Mouse (Mus musculus) right cerebral cortex, postnatal 10 days (tissue): ENCODE measurements around the gene St3gal2.
A peak's percentile ranks its signal among the peaks of the same experiment; 100 is the strongest.
"Not testable (repeated sequence)": the region's sequence is repeated elsewhere in the genome, so short reads cannot be mapped to it uniquely, and the experiment has no call there.

Experiments used
- DNase-seq, 2 experiments: peaks; one replicate each; pipeline ENCODE4 v3.0.0; 2021; ENCODE audit warnings: low spot score in 2 of 2

St3gal2 gene

DNA sequence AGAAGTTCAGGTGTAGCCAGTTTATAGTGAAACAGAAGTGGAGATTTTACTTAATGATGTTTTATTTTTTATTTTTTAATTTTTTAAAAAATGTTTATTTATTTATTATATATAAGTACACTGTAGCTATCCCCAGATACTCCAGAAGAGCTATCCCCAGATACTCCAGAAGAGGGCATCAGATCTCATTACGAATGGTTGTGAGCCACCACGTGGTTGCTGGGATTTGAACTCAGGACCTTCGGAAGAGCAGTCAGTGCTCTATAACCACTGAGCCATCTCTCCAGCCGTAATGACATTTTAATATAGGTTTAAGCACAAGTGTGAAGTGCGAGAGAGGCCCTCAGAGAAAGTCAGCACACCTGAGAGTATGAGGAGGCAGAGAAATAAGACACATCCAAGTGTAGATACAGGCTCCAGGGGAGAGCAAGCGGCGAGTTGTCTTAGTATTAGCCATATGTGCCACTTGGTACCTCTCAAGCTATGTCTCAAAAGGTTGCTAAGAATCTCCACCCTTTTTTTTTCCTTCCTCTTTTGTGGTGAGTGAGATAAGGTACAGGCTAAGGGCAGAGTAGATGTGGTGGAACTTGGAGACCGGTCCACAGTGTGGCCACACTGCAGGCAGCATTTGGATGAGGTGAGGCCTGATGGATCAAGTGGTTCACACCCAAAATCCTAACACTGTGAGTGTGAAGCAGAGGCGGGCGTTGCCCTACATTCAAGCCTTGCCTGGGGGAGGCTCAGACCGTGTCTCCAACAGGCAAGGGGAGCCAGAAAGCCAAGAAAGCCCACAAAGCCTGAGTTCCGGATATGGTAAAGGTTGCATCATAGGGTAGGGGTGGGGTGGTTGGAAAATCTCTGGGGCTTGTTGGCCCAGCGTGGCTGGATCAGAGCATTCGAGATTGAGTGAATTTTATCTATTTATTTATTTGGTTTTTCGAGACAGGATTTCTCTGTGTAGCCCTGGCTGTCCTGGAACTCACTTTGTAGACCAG, 7.8 kb upstream of the St3gal2 start:
- no peak for DNase-seq

DNA sequence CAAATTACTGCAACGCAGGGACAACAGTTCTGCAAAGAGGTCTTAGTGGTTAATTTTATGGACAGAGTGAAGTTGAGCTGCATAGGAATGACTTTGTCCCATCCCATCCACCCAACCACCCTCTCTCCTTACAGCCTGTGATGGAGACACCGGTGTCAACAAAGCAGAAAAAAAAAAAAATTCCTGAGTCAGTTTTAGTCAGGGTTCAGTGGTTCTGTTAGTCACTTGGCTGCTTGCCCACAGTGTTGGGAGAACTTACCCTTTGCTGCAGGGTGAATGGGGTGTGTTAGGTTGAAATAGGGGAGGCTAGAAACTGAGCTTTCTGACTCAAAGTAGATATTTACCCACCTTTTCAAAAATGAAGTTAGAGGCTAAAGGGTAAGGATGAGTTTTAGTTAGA, 2.3 kb upstream of the St3gal2 start:
- DNase-seq = peak in 1 of 2 experiments; percentile 54

GRCm38 (mm10) chr8:110918027-110918426, 1.7 kb upstream of the St3gal2 start:
- no peak for DNase-seq

GRCm38 (mm10) chr8:110918460-110918859, 1.3 kb upstream of the St3gal2 start:
- no peak for DNase-seq

- peak in 1 of 2 experiments; percentile 75 for DNase-seq
These were observed 480 bp downstream of the St3gal2 start for GRCm38 (mm10) chr8:110920032-110920772.

- DNase-seq = no peak
These were observed 1.1 kb downstream of the St3gal2 start for GRCm38 (mm10) chr8:110920773-110921277.

- DNase-seq = no peak
These were observed 1.9 kb downstream of the St3gal2 start for GRCm38 (mm10) chr8:110921492-110922230.

DNA sequence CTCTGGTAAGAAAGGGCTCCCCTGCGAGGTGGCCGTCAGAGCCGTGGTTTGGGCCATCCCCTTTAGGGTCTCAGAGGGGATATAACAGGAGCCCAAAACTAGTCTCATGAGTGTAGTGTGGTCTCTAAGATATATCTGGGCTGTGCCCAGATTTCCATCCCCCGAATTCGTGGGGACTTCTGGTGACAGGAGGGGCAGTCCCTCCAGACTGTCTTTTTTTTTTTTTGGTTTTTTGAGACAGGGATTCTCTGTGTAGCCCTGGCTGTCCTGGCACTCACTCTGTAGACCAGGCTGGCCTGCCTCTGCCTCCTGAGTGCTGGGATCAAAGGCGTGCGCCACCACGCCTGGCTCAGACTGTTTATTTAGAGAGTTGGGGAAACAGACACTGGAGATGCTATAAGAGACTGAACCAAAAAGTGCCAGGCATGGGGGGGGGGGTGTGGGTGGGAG, 6.0 kb downstream of the St3gal2 start:
- DNase-seq = no peak

GRCm38 (mm10) chr8:110926690-110927089, 7.0 kb downstream of the St3gal2 start:
- DNase-seq = no peak

GRCm38 (mm10) chr8:110928435-110928834, 8.7 kb downstream of the St3gal2 start:
- DNase-seq = no peak

- DNase-seq = no peak
These were observed 9.3 kb downstream of the St3gal2 start for GRCm38 (mm10) chr8:110929066-110929465.

GRCm38 (mm10) chr8:110929672-110930071, 9.9 kb downstream of the St3gal2 start:
- not testable (repeated sequence) for DNase-seq

GRCm38 (mm10) chr8:110931176-110931939, 11.6 kb downstream of the St3gal2 start:
- DNase-seq = peak; percentile 68 to 69

DNA sequence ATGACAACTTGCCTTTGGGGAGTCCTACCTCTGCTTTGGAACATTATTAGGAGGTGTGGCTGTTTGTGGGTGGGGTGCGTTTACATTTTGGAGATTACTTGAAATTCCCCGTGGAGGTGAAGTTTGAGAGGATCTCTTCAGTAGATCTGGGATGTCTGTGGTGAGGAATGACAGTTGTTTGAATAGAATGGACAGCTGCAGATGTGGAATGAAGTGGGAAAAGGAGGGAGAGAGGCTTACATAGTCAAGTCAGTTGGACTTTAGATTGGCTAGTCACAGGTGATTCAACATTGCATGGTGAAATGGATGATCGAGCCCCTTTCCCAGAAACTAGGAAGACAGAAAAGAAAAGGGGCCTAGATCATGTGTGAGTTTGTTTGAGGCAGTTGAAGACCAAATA, 12.7 kb downstream of the St3gal2 start:
- no peak for DNase-seq

- DNase-seq = no peak
These were observed 13.6 kb downstream of the St3gal2 start for GRCm38 (mm10) chr8:110933272-110933671.

DNA sequence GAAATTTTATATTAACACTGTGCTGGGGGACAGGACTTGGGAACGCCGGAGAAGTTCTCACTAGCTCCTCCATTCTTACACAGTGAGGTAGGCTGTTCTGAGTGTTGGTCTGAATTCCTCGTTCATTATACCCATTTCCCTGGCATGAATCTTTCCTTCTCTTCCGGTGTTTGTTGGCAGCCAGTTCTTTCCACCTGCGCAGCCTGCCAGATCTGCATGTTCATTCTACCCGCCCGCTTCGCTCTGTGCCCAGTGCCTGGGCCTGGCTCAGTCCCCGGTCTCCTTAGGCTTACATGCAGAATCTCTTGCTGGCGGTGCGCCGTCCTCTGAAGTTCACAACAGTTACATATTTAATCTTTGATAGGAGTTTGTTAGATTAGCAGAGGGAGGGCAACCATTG, 16.5 kb downstream of the St3gal2 start:
- DNase-seq = peak in 1 of 2 experiments; percentile 61

DNA sequence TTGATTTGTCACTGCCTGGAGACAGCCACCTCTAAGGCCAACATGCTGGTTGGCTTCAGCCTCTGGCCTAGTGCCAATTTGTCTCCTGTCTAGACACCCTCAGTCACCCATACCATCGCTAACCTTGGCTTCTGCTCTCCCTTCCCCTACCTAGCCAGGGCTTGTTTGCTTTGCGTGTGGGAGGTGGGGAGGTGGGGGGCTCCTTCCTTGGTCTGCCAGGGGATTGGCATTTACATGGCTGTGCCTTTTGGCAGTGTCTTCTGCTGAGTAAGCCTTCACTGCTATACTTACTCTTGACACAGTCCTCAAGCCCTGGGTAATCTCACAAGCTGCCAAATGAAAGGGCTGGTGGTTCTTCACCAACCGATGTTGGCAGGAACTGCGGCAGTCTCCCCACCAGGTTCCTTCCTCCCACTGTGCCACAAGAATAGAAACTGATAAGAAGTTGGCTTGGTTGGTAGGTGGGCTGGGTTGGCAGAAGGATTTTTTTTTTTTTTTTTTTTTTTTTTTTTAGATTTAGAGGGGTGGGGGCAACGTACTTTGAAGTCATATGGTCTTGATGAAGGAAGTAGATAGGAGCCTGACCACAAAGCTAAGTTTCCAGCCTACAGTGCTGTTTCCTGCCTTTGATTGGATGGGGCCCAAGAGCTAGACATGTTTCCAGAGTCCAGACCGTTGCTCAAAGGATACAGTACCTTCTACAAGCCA, 19.3 kb downstream of the St3gal2 start:
- peak; percentile 75 to 86 for DNase-seq

DNA sequence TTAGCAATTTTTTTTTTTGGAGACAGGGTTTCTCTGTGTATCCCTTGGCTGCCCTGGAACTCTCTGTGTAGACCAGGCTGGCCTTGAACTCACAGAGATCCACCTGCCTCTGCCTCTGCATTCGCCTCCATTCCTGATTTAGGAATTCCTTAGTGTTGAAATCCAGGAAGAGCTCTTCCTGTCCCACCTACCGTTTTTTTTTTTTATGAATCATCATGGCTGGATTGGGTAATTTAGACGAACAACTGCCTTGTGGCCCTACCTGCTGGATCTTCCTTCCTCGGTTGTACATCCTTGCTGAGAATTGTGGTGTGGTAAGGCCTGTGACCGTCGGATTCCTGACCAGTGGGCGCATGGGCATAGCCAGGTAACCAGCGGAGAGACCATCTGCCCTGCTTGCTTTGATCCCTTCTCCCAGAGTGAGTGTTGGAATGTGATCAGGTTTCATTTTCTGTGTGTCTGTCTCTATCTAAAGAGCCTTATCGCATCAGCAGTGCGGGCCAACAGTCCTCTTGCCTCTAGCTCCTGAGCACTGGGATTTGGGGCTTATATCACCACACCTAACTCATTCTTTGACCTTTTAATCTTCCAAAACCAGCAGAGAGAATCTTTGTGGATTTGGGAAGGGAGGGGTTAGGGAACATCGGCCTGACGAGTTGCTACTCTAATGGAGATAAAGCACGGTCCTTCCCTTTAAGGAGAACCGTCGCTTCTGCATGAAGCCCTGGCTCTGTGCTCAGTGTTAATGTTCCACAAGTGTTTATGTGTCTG, 21.1 kb downstream of the St3gal2 start:
- DNase-seq = no peak

GRCm38 (mm10) chr8:110941453-110941948, 21.8 kb downstream of the St3gal2 start:
- peak in 1 of 2 experiments; percentile 60 for DNase-seq
